Mouse (Mus musculus) forebrain, embryonic 11.5 days (tissue): Measurements from ENCODE around the gene Atg13. TPM values are rescaled to one million over a fixed set of nuclear protein-coding genes. Genes with fewer than 3 reads are reported as not detected.
A peak's percentile ranks its signal among the peaks of the same experiment; 100 is the strongest.

Experiments used
- ATAC-seq: fragments of 200-750 bp; cut with Nextera tagmentation; replicated peaks from 2 replicates; pipeline ENCODE4 v1.8.0; 2017; ENCODE audit warnings: moderate TSS enrichment; ENCODE audit not compliant: low FRiP score
- DNase-seq: peaks from one replicate; pipeline ENCODE4 v3.0.0-alpha.2; 2017; ENCODE audit warnings: low spot score
- H3K27ac ChIP-seq: fragments of 300-500 bp; sonication (generic); 2 replicates; pipeline ENCODE4 v1.5.1; 2014; ENCODE audit warnings: low read depth, low read length
- H3K27me3 ChIP-seq: fragments of 300-500 bp; sonication (generic); 2 replicates; pipeline ENCODE4 v1.6.1; 2014; ENCODE audit warnings: mild to moderate bottlenecking, low read length, mixed read lengths; ENCODE audit not compliant: control insufficient read depth, insufficient read depth
- H3K36me3 ChIP-seq: fragments of 300-500 bp; sonication (generic); 2 replicates; pipeline ENCODE4 v1.6.1; 2014; ENCODE audit warnings: mild to moderate bottlenecking, low read length, moderate library complexity, mixed read lengths; ENCODE audit not compliant: control insufficient read depth, insufficient read depth
- H3K4me1 ChIP-seq: fragments of 300-500 bp; sonication (generic); replicated peaks from 2 replicates; pipeline ENCODE4 v1.6.1; 2014; ENCODE audit warnings: low read length, mixed read lengths; ENCODE audit not compliant: control insufficient read depth, insufficient read depth
- H3K4me2 ChIP-seq: fragments of 300-500 bp; sonication (generic); 2 replicates; pipeline ENCODE4 v1.6.1; 2014; ENCODE audit warnings: low read depth, mild to moderate bottlenecking, low read length, moderate library complexity, mixed read lengths; ENCODE audit not compliant: severe bottlenecking
- H3K4me3 ChIP-seq: fragments of 300-500 bp; sonication (generic); 2 replicates; pipeline ENCODE4 v1.5.1; 2014; ENCODE audit warnings: low read depth, low read length
- H3K9ac ChIP-seq: fragments of 300-500 bp; sonication (generic); 2 replicates; pipeline ENCODE4 v1.6.1; 2014; ENCODE audit warnings: low read length
- H3K9me3 ChIP-seq: fragments of 300-500 bp; sonication (generic); 2 replicates; pipeline ENCODE4 v1.6.1; 2016; ENCODE audit warnings: low read length, mixed read lengths; ENCODE audit not compliant: control insufficient read depth
- WGBS: fragments of 180-500 bp; shearing (Covaris S2); extraction: QIAGEN DNeasy Blood & Tissue Kit; methylation state at CpG from one replicate; pipeline ENCODE4 v1.1.7; 2014; 5-methylcytosine and 5-hydroxymethylcytosine counted together
- polyA plus RNA-seq: library from polyadenylated mRNA; unstranded; fragments of >200 nt; fragmentation: Nextera tagmentation; extraction: Ambion mirVana; gene quantifications from 2 replicates; pipeline ENCODE4 v1.2.1, GENCODE M21; 2014

Atg13 gene
- polyA plus RNA-seq, 1 experiment from 2014 or later, result 25.2 TPM

DNA sequence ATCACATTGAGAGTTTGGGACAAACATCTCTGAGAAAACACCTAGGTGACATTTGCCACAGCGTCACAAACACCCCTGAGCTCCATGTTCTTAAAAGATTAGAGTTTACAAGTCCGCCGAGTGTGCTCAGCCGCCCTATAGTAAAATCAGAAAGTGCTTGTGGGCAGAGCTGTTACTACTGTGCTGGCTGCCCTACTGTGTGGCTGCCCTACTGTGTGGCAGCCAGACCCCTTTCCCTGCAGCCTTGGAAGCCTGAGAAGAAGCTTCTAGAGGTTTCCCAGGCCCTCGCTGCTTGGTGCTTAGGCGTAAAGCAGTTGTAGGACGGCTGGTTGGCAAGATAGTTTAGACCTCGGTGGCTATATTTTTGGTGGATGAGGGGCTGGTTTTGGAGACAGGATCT, 50.7 kb downstream of the Atg13 start:
- H3K4me1 ChIP-seq, result no peaks in the 10 kb centered on the region

DNA sequence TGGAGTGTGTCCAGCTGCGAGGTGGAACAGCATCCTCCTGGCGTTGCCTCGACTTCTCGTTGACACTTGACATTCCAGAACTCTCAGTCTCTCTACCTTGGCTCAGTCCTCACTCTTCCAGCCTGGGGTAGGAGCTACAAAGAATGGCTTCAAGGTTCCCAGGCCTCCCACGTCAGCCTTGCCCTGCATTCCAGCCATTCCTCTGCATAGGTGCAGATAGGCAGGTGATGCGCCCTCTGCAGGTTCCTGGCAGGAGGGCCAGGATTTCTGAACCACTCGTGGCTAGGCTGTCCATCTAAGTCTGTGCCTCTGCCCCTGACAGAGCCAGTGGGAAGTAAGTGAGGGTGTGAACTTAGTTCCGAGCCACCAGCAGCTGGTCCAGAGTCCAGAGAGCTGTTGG, 53.6 kb downstream of the Atg13 start:
- Histone ChIP-seq H3K27ac (no peak overlapping the region), H3K9me3 (no peaks in the 10 kb centered on the region), H3K4me1 (no peaks in the 10 kb centered on the region), H3K27me3 (no peaks in the 10 kb centered on the region), H3K4me3 (no peak overlapping the region), H3K36me3 (peaks cover 2% of the 10 kb centered on the region; the same call in 1 of the 2 replicates), H3K4me2 (no peak overlapping the region), H3K9ac (no peak overlapping the region)
- WGBS, result 76% methylated on average over 8 of the region's 8 CpGs
- ATAC-seq, result no peak
- no peak for DNase-seq

More for the DNA sequence above, 50.7 kb downstream of the Atg13 start:
- Histone ChIP-seq H3K4me3 (no peak overlapping the region), H3K9me3 (no peaks in the 10 kb centered on the region), H3K27me3 (no peaks in the 10 kb centered on the region), H3K36me3 (peaks cover 2% of the 10 kb centered on the region; the same call in 1 of the 2 replicates), H3K27ac (no peak overlapping the region), H3K9ac (no peak overlapping the region), H3K4me2 (no peak overlapping the region)
- WGBS, result 98% methylated on average over 8 of the region's 8 CpGs
- no peak for DNase-seq
- no peak for ATAC-seq

DNA sequence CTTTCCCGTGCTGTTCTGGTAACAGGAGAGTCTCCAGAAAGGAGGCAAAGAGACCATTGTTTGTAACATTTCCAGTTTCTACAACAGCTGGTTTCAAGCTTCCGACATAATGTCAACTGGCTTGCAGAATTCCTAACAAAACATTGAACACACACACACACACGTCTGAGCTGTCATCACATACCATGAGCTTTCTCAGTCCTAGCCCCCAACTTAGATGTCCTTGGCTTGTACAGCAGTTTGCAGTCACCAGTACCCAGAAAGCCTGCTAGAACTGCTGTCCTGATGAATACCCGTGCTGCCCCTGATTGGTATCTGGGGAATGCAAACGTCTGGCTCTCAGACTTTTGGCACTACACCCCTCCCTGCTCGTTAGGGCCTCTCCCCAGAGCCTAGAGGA, 54.5 kb downstream of the Atg13 start:
- Histone ChIP-seq H3K36me3 (peaks cover 2% of the 10 kb centered on the region; the same call in 1 of the 2 replicates), H3K9me3 (no peaks in the 10 kb centered on the region), H3K4me3 (no peak overlapping the region), H3K9ac (no peak overlapping the region), H3K4me2 (no peak overlapping the region), H3K27ac (no peak overlapping the region), H3K4me1 (no peaks in the 10 kb centered on the region), H3K27me3 (no peaks in the 10 kb centered on the region)
- WGBS, result 79% methylated on average over 6 of the region's 6 CpGs
- ATAC-seq (no peak), DNase-seq (no peak)

DNA sequence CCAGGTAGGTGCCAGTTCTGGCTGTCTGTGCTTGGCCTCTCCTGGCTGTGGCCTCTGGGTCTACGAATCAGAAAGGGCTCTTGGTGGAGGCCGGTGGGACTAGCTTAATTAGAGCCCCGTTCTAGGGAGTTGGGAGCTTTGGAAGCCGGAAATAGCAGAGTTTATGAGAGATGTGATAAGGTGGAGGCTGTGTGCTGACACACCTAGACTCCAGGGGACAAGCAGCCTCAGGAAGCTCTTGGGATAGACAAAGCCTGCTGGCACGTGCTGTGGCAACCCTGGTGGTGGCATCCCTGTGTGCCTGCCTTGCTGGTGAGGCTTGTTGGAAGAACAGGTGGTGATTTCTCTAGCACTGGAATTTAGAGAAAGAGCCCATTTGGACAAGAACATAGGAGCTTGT, 55.0 kb downstream of the Atg13 start:
- H3K4me1 ChIP-seq, result no peaks in the 10 kb centered on the region
- ATAC-seq (no peak), DNase-seq (no peak)
- H3K27me3 ChIP-seq, result no peaks in the 10 kb centered on the region
- no peak overlapping the region for H3K9ac ChIP-seq
- peaks cover 2% of the 10 kb centered on the region; the same call in 1 of the 2 replicates for H3K36me3 ChIP-seq
- H3K4me2 ChIP-seq, result no peak overlapping the region
- 91% methylated on average over 5 of the region's 5 CpGs for WGBS
- H3K27ac ChIP-seq, result no peak overlapping the region
- no peak overlapping the region for H3K4me3 ChIP-seq
- H3K9me3 ChIP-seq, result no peaks in the 10 kb centered on the region

DNA sequence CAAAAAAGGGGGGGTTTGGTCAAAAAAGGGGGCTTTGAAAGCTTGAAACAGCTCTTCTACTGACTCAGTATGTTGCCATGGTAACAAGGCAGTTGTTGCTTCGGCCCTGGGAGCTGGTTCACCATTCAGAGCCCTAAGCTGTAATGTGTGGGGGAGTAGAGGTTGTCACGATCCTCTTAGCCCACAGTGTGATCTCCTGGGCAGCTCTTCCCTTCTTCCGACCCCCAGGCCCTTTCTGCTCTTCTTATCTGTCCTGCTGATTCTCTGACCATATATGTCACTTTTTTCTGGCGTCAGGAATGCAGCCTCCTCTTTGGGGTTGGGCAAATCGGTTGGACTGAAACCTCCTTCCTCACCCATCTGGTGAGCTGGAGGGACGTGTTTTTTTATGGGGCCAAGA, 57.5 kb downstream of the Atg13 start:
- DNase-seq (no peak), ATAC-seq (no peak)
- no peaks in the 10 kb centered on the region for H3K4me1 ChIP-seq
- no peak overlapping the region for H3K9ac ChIP-seq
- H3K27ac ChIP-seq, result no peak overlapping the region
- H3K4me2 ChIP-seq, result no peak overlapping the region
- H3K9me3 ChIP-seq, result no peaks in the 10 kb centered on the region
- 60% methylated on average over 6 of the region's 6 CpGs for WGBS
- H3K27me3 ChIP-seq, result no peaks in the 10 kb centered on the region
- H3K36me3 ChIP-seq, result no peaks in the 10 kb centered on the region; the same call in 1 of the 2 replicates
- no peak overlapping the region for H3K4me3 ChIP-seq

DNA sequence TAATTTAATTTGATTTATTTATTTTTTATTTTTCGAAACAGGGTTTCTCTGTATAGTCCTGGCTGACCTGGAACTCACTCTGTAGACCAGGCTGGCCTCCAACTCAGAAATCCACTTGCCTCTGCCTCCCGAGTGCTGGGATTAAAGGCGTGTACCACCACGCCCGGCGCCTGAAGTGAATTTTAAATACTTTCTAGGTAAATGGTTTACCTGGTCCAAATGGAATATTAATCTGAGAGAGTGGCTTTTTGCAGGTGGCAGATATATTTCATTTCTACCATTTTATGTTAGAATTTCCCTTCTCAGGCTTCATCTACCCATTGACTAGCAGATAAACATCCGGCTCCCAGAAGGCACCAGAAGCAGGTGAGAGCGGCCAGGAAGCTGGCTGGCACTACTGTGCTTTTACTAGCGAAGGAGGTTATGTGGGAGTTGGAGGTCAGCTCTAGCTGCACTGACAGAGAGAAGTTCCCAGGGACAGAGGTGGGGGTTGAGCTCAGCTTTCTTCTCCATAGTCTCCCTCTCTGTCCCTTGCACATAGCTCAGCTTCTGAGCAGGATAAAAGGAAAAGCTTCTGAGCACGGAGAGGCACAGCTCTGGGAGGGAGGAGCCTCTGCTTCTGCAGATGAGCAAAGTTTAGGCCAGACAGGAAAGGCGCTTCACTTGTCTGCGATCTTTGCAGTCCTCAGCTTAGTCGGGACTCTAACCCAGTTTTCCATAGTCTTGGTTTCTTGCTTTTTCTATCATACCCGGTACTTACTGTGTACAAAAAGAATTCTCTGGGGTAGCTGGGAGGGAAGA, 58.7 kb downstream of the Atg13 start:
- Histone ChIP-seq H3K27ac (no peak overlapping the region), H3K36me3 (peaks cover 8% of the 10 kb centered on the region; the same call in 1 of the 2 replicates), H3K4me2 (no peak overlapping the region), H3K4me1 (no peaks in the 10 kb centered on the region), H3K9ac (no peak overlapping the region), H3K4me3 (no peak overlapping the region), H3K9me3 (no peaks in the 10 kb centered on the region), H3K27me3 (no peaks in the 10 kb centered on the region)
- 91% methylated on average over 14 of the region's 14 CpGs for WGBS
- ATAC-seq, result no peak
- no peak for DNase-seq

DNA sequence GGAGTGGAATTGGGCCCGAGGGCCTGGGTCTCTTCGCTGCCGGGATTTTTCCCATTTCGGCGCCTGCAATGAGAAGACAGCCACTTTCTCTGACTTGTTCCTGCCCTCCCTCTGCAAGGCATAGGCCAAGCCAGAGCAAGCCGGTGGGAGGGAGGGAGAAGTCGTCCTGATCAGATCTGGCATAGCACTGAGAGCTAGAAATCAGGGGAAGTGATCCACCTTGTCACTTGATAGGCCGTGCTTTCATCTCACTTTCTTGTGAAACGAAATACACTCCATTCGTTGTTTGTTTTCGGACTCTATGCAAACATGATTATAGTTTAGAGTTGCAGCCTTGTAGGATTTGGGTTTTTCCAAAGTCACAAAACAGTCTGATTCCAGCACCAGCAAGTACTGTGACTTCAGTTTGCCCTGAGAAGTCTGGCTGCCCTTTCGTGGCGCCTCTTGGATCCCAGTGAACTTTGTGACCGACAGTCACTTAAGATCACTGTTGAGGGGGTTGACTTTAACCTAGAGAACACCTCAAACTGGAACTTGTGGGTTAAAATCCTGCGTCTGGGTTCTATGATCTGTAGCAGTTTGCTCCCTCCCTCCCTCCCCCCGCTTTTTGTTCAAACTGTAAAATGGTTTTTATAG, 59.9 kb downstream of the Atg13 start:
- 22% methylated on average over 16 of the region's 16 CpGs for WGBS
- Histone ChIP-seq H3K27me3 (no peaks in the 10 kb centered on the region), H3K36me3 (peaks cover 12% of the 10 kb centered on the region; the same call in 1 of the 2 replicates), H3K9me3 (no peaks in the 10 kb centered on the region), H3K4me1 (no peaks in the 10 kb centered on the region), H3K4me3 (peak overlapping the region; percentile 58), H3K27ac (no peak overlapping the region), H3K9ac (peak overlapping the region; percentile 58), H3K4me2 (peak overlapping the region; percentile 85)
- DNase-seq, result no peak
- peak; percentile 56 for ATAC-seq

DNA sequence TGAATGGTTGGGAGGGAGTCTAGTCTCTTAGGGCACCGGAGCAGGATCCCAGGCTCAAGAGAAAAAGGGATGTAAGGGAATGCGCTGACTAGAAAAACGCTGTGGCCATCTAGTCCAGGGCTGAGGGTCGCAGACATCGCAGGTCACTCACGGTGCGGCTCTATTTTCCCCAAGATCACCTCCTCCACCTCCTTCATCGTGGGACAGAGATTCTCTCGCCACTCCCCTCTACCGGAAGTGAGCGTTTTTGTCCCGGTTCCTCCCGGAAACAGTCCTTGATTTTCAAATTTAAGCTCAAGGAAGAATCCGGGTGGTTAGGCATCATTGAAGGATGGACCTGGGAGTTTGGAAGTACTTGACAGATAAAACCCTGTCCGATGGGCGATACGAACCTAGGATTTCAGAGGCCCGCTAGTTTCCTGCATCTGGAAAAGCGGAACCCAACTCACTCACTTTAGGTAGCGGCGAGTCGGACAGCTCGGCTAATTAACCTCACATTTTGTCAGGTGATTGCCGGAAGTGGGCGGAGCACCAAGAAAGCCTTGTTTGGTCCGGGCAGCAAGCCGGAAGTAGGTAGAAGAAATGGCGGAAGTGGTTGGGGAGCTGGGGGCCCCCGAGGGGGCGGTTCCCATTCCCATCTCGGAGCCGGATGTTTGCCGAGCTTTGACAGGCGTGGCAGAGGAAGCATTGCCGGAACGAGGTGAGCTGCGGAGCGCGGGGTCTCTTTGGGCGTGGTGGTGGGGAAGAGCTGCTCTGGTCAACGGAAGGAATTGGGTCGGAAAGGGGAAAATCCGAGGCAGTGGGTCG, 60.6 kb downstream of the Atg13 start, which contains the start of the genes Zfp408 and Arhgap1:
TSS of gene Zfp408 (minus strand) at position 239 of the 807 bp plus-strand sequence.
TSS of gene Arhgap1 (plus strand) at position 308 of the 807 bp plus-strand sequence.
- H3K9me3 ChIP-seq, result no peaks in the 10 kb centered on the region
- WGBS, result under 1% methylated on average over 44 of the region's 44 CpGs

More for the DNA sequence above, 60.6 kb downstream of the Atg13 start, which contains the start of the genes Zfp408 and Arhgap1:
- ATAC-seq, result peak; percentile 94
- Histone ChIP-seq H3K36me3 (peaks cover 18% of the 10 kb centered on the region), H3K4me1 (no peaks in the 10 kb centered on the region), H3K4me2 (peak within 1 kb of the TSS; percentile 85), H3K27ac (peak within 1 kb of the TSS; percentile 55), H3K4me3 (peak within 1 kb of the TSS; percentile 58), H3K27me3 (no peaks in the 10 kb centered on the region), H3K9ac (peak within 1 kb of the TSS; percentile 71)
- DNase-seq, result peak; percentile 98
